Mouse (Mus musculus): ENCODE results near the gene Fsd1. TPM values are rescaled to one million over a fixed set of nuclear protein-coding genes. Genes with fewer than 3 reads are reported as not detected.
A peak's percentile ranks its signal among the peaks of the same experiment; 100 is the strongest.

Gene Fsd1
- polyA plus RNA-seq, 1 experiment: 130 TPM

- TF ChIP-seq CTCF (IDR thresholded peaks at IDR 0.05; ENCODE audit: borderline replicate concordance, extremely low read depth, insufficient read depth, insufficient read length) (no peak), POLR2A (IDR thresholded peaks at IDR 0.05; ENCODE audit: borderline replicate concordance, extremely low read depth, insufficient read depth, insufficient read length, poor library complexity, severe bottlenecking) (no peak)
- no peak for DNase-seq (ENCODE audit: low read depth)
These were observed 29.0 kb downstream of the Fsd1 start for GRCm38 (mm10) chr17:56015293-56015692.

DNA sequence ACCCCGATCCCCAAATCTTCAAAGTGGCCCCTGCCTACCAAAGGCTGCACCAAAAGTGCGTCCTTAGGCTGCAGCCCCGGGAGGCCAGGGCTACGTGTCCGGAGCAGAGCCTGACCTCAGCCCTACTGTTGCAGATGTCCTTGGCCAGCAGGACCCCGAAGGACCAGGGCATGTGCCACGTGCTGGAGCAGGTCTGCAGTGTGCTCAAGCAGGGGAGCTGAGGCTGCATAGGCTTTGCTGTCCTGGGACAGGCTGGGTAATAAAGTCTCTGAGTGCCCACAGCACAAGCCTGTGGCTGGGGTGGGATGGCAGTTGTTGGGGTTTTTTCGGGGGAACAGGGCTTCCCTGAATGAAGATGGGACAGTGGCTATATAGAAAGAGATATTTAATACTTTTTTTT is 30.1 kb downstream of the Fsd1 start:
- TF ChIP-seq CTCF (IDR thresholded peaks at IDR 0.05; ENCODE audit: borderline replicate concordance, extremely low read depth, insufficient read depth, insufficient read length): no peak
- TF ChIP-seq POLR2A (IDR thresholded peaks at IDR 0.05; ENCODE audit: borderline replicate concordance, extremely low read depth, insufficient read depth, insufficient read length, poor library complexity, severe bottlenecking): no peak
- DNase-seq (ENCODE audit: low read depth): no peak

DNA sequence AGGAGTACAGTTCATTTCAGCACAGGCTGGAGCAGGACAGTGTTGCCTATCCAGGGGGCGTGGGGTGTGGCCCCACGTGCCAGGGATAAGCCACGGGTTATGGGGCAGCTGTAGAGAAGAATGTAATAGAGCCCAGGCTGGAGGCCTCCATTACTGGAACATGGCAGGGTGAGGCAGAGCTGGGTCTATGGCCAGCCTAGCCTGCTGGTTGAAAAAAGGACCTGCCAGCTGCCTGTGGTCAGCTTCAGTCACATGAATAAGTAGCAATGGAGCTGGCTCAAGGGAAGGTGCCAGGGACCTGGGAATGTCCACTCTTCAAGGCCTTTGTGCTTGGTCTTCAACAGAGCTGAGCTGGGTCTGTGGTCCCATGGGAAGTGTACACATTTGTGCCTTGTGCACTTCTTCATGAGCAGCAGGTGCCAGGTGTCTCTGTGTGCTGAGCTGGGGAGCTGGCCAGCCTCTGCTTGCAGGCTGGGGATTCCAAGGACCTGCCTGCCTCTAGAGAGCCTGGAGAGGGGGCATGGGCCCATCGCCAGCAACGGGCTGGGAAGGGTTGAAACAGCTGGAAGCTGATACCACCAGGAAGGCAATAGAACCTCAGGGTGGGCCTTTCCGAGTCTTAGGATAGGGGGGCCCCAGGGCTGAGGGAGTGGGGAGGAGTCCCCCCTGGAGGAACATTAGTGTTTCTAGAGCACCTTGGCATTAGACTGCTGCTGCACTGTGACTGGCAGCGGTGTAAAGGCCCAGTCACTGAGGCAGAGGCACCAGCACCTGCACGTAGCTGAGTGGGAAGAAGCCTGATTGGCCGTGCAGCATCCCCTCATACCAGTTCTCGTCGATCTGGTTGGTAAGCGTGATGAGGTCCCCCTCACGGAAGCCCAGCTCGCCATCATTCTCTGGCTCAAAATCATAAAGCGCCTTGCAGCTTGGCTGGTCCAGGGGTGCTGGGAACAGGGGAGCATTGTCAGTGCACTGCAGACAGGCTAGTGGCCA is 30.8 kb downstream of the Fsd1 start:
- no peak for DNase-seq (ENCODE audit: low read depth)
- TF ChIP-seq POLR2A (IDR thresholded peaks at IDR 0.05; ENCODE audit: borderline replicate concordance, extremely low read depth, insufficient read depth, insufficient read length, poor library complexity, severe bottlenecking) (no peak), CTCF (IDR thresholded peaks at IDR 0.05; ENCODE audit: borderline replicate concordance, extremely low read depth, insufficient read depth, insufficient read length) (no peak)

GRCm38 (mm10) chr17:56017848-56018247 is 31.5 kb downstream of the Fsd1 start:
- TF ChIP-seq CTCF (IDR thresholded peaks at IDR 0.05; ENCODE audit: borderline replicate concordance, extremely low read depth, insufficient read depth, insufficient read length): no peak
- no peak for TF ChIP-seq POLR2A (IDR thresholded peaks at IDR 0.05; ENCODE audit: borderline replicate concordance, extremely low read depth, insufficient read depth, insufficient read length, poor library complexity, severe bottlenecking)
- no peak for DNase-seq (ENCODE audit: low read depth)

DNA sequence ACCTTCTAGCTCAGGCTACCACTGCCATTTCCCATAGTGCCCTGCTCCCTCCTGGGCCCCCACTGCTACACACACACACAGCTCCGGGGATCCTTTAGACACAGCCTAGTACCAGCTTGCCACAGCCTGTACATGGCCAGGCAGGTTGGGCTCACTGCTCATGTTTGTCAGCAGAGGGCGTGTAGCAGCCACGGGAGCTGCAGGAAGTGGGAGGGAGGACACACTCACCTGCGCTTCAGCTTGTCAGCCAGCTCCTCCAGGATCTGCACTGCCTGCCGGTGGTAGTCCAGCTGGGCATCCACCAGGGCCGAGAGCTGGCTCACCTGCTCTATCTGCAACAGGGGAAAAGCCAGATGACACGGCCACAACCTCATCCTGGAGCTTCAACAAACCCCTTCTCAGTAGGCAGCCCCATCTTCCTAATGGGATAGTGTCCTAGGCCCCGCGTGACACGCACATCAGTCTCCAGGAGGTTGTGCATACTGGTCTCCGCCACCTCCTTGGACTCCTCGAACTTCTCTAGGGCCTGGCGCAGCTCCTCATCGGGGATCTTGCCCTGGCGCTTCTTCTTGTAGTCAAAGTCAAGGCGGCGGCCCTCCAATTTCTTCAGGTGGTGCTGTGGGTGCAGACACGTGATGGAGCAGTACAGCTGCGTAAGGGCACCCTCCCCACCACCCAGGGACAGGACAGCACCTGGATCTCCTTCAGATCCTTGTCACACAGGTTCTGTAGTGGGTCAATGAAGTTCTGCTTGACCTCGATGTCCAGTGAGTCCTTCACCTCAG is 32.2 kb downstream of the Fsd1 start:
- TF ChIP-seq CTCF (IDR thresholded peaks at IDR 0.05; ENCODE audit: borderline replicate concordance, extremely low read depth, insufficient read depth, insufficient read length) (peak; percentile 39; the same call in 1 of the 2 replicates), POLR2A (IDR thresholded peaks at IDR 0.05; ENCODE audit: borderline replicate concordance, extremely low read depth, insufficient read depth, insufficient read length, poor library complexity, severe bottlenecking) (no peak)
- peak; percentile 51 for DNase-seq (ENCODE audit: low read depth)

DNA sequence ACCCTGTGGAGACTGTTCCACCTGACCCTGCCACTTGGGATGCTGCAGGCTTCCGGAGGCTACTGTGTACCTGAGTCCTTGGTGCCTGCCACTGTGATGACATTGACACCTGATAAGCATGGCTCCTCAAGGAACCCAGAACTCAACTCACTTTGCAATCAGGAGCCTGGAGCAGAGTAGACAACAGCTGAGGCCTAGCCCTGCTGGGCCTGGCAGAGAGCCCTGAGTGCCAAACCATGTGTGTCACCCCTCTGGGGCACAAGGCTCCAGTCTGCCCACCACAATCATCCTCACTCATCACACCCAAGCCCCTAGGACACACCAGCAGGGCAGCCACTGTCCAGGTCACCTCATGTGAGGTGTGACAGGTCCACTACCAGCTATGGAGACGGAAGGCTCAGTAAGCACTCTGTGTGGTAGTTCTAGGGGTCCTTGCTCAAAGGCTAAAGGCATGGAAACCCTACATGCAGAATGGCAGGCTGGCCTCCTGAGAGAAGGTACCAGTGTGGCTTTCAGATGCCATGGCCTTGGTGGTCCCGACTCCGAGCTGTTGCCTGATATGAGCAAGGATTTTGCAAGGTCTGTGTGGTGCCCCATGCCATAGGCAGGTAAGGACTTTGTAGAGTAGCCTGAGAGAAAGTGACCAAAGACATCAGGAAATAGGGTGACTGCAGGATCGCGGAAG is 34.2 kb downstream of the Fsd1 start:
- no peak for DNase-seq (ENCODE audit: low read depth)
- TF ChIP-seq POLR2A (IDR thresholded peaks at IDR 0.05; ENCODE audit: borderline replicate concordance, extremely low read depth, insufficient read depth, insufficient read length, poor library complexity, severe bottlenecking) (no peak), CTCF (IDR thresholded peaks at IDR 0.05; ENCODE audit: borderline replicate concordance, extremely low read depth, insufficient read depth, insufficient read length) (no peak)

GRCm38 (mm10) chr17:56021161-56021910 is 35.0 kb downstream of the Fsd1 start:
- no peak for DNase-seq (ENCODE audit: low read depth)
- TF ChIP-seq POLR2A (IDR thresholded peaks at IDR 0.05; ENCODE audit: borderline replicate concordance, extremely low read depth, insufficient read depth, insufficient read length, poor library complexity, severe bottlenecking): no peak
- TF ChIP-seq CTCF (IDR thresholded peaks at IDR 0.05; ENCODE audit: borderline replicate concordance, extremely low read depth, insufficient read depth, insufficient read length): no peak

- TF ChIP-seq CTCF (IDR thresholded peaks at IDR 0.05; ENCODE audit: borderline replicate concordance, extremely low read depth, insufficient read depth, insufficient read length) (no peak), POLR2A (IDR thresholded peaks at IDR 0.05; ENCODE audit: borderline replicate concordance, extremely low read depth, insufficient read depth, insufficient read length, poor library complexity, severe bottlenecking) (no peak)
- DNase-seq (ENCODE audit: low read depth): no peak
These were observed 36.1 kb downstream of the Fsd1 start for GRCm38 (mm10) chr17:56022131-56022988.

GRCm38 (mm10) chr17:56022989-56023290 is 36.6 kb downstream of the Fsd1 start:
- TF ChIP-seq POLR2A (IDR thresholded peaks at IDR 0.05; ENCODE audit: borderline replicate concordance, extremely low read depth, insufficient read depth, insufficient read length, poor library complexity, severe bottlenecking) (no peak), CTCF (IDR thresholded peaks at IDR 0.05; ENCODE audit: borderline replicate concordance, extremely low read depth, insufficient read depth, insufficient read length) (no peak)

GRCm38 (mm10) chr17:56023386-56023785 is 37.1 kb downstream of the Fsd1 start:
- no peak for DNase-seq (ENCODE audit: low read depth)
- no peak for TF ChIP-seq CTCF (IDR thresholded peaks at IDR 0.05; ENCODE audit: borderline replicate concordance, extremely low read depth, insufficient read depth, insufficient read length)
- no peak for TF ChIP-seq POLR2A (IDR thresholded peaks at IDR 0.05; ENCODE audit: borderline replicate concordance, extremely low read depth, insufficient read depth, insufficient read length, poor library complexity, severe bottlenecking)

More at GRCm38 (mm10) chr17:56022989-56023290, 36.6 kb downstream of the Fsd1 start:
- no peak for DNase-seq (ENCODE audit: low read depth)

Data from brain, embryonic 14.5 days (tissue).